Mouse (Mus musculus) G1E (cell line): Measurements from ENCODE around the gene Pglyrp1.

ENCODE experiments used
- CTCF ChIP-seq: IDR thresholded peaks from 2 replicates; pipeline ENCODE4 v1.5.1; 2012; ENCODE audit warnings: low read depth, low read length, inconsistent platforms, mixed read lengths
- GATA1 ChIP-seq: IDR thresholded peaks from 2 replicates; pipeline ENCODE4 v1.6.1; 2012; ENCODE audit warnings: borderline replicate concordance, low read length, inconsistent platforms, mixed read lengths
- GATA2 ChIP-seq: IDR thresholded peaks from 2 replicates; pipeline ENCODE4 v1.6.1; 2012; ENCODE audit warnings: low read depth, low read length, inconsistent platforms, borderline replicate concordance
- POLR2AphosphoS5 ChIP-seq: IDR thresholded peaks from 2 replicates; pipeline ENCODE4 v1.6.1; 2012; ENCODE audit warnings: low read depth, low read length, inconsistent platforms; ENCODE audit not compliant: insufficient replicate concordance
- TAL1 ChIP-seq: conservative IDR thresholded peaks from 2 replicates; pipeline ENCODE4 v1.6.1; 2012; ENCODE audit warnings: low read depth, low read length, inconsistent platforms, mixed read lengths

DNA sequence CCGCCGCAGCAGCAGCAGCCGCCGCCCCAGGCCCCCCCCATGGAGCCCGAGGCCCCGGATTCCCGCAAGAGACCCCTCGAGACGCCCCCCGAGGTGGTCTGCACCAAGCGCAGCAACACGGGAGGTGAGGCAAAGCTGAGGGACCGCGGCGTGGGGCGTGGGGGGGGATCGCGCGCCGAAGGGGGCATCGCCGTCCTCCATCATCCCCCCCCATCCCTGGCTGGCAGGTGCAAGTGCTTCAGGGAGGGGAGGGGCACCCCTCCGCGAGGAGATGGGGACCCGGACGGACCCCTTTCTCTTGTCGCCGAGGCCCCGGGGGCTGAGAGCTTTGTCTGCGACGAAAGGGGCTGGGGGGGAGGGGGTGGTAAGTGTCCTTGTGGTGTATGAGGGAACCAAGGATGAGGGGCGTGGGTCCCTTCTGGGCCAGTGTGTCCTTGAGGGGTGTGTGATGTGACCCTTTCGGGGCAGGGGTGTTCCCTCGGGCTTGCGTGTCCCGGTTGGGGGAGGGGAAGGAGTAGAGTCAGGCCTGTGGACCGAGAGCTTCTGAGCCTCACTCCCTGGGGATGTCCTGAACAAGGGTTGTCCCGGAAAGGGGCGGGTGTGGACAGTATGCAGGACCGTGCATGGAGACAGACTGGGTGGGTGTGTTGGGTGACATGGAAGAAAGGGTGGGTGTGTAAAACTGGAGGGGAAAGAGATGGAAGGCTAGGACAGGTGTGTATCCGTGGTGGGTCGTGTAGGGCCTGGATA, 55.1 kb downstream of the Pglyrp1 start:
- TF ChIP-seq CTCF (no peak), GATA1 (no peak), TAL1 (no peak), POLR2AphosphoS5 (no peak), GATA2 (no peak)
